Mouse (Mus musculus) kidney, adult 9 months (tissue): Measurements from ENCODE around the gene Olfr715.
"Not testable (repeated sequence)": the region's sequence is repeated elsewhere in the genome, so short reads cannot be mapped to it uniquely, and the experiment has no call there.

Source experiments
- DNase-seq: peaks from one replicate; pipeline ENCODE4 v3.0.0; 2022

The Olfr715 gene

DNA sequence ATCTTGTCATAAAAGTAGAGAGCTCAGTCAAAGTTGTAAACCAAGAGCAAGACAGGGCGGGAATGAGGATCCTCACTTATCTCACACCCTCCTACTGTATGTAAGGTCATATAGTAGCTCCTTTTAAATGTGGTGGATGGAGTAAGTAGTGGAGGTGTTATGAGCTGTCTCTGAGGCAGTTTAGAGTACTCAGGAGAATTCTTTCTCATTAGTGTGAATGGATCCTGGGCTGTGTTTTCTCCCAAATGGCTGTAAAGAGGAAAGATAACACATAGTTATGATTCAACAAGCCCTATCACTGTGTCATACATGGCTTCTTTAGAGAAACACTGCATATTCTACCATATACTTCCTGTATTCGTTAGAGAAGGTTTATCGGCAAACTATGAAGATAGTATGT, at the start of gene Olfr715:
Gene Olfr715, minus strand, starts transcription at position 101 of the 400 bp plus-strand sequence.
- not testable (repeated sequence) for DNase-seq

DNA sequence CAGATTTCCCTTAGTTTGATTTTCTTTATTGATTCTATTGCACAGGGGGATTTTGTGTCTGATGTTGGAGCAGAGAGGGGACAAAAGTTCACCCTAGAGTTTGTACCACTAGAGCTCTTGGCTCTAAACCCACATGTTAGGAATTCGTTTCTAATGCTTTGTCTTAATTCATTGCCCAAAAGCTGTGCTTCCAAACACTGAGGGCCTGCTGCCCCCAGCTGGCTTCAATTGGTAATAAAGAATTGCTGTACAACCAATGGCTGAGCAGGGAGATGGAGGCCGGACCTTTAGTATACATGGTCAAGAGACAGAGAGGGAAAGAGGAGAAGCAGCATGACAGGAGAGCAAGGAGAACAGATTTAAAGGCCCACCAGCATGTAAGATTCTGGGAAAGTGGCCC, 49.5 kb upstream of the Olfr715 start:
- no peak for DNase-seq

DNA sequence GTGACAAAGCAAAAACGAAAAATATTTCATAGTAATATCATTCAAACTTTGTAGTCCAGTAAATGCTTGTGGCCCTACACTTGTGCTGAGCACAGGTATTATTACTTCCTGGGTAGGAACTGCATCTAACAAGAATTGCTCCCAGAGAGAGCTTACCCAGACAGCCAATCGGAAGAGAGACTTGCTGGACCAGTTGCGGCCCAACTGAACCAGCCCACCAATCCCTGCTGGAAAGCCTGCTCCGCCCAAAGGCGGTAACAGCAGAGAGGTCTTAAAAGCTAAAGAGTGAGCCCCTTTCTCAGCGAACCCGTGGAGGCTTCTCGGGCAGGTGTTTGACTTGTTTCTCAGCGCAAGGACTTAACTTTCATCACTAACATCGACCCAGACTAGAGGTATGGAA, 35.8 kb upstream of the Olfr715 start, which contains the start of gene Nlrp14:
Gene Nlrp14, plus strand, starts transcription at position 301 of the 400 bp plus-strand sequence.
- no peak for DNase-seq

DNA sequence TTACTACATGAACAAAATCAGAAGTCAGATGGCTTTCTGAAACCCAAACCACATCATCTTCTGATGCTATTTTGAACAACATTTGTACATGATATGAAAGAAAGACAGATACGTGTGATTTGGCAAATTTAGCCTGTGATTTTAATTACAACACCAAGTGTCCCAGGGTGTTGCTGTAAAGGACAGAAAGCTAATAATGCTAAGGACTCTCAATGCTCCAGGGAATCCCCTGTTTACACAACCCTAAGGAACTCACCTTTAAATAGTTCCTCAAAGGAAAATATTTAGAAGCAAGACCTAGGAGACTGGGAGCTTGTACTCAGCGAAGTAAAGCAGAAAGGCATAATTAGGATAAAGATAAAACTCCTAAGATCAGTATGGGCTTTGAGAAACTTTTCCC, 7.1 kb upstream of the Olfr715 start, which contains the start of gene Olfr716:
Gene Olfr716, plus strand, starts transcription at position 301 of the 400 bp plus-strand sequence.
- DNase-seq = not testable (repeated sequence)

DNA sequence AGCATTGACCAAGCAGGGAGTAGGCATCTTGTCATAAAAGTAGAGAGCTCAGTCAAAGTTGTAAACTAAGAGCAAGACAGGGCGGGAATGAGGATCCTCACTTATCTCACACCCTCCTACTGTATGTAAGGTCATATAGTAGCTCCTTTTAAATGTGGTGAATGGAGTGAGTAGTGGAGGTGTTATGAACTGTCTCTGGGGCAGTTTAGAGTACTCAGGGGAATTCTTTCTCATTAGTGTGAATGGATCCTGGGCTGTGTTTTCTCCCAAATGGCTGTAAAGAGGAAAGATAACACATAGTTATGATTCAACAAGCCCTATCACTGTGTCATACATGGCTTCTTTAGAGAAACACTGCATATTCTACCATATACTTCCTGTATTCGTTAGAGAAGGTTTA, 20.6 kb downstream of the Olfr715 start, which contains the start of gene Olfr715b:
Gene Olfr715b, minus strand, starts transcription at position 101 of the 400 bp plus-strand sequence.
- DNase-seq = not testable (repeated sequence)

DNA sequence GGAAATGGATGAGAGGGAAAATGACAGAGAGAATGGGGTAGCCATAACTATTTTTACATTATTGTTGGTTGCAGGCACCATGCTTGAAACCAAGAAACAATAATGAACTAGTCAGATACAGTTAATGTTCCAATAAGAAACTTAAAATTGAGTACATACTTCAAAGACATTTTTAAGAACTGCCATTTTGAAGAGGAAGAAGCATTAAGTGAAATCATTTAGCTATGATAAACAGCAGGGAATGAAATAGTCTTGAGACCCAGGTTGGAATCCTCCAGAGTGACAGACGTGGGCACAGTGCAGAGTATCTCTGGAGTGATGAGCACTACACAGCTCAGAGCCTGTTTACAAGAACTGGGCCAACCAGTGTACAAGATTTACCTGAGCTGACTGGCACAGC, 38.0 kb downstream of the Olfr715 start, which contains the start of gene Olfr17:
Gene Olfr17, plus strand, starts transcription at position 301 of the 400 bp plus-strand sequence.
- no peak for DNase-seq
